Mouse (Mus musculus) kidney, adult 18-20 months (tissue): ENCODE measurements at regions not wholly inside any gene's neighbourhood (a gene's known extent, or its start where the extent isn't known, plus 50 kb on each side); places are given as distances from the start of the nearest gene placed in this dataset.

Experiments
- DNase-seq: peaks from one replicate; pipeline ENCODE4 v3.0.0; 2021

- no peak for DNase-seq
These were observed 786.2 kb downstream of the Slc16a7 start for GRCm38 (mm10) chr10:124603061-124603460.

DNA sequence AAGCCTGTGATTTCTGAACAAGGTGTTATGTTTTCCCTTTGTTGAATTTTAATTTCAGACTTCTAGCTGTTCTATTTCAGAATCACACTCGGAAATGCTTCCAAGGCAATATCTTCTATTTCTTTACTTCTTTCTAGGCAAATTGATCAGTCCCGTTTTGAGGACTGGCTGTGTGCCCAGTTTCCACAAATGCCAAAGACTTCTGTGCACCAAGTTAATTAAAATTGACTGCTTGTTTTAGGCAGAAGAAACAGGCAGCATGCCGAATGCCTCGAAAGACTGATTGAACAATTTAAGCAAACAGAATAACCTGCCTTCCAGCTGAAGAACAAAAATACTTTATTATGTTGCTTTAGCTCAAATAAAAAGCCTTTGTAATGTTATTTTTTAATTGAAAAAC, 818.5 kb downstream of the Slc16a7 start:
- peak; percentile 10 for DNase-seq

GRCm38 (mm10) chr10:124563626-124564025, 825.6 kb downstream of the Slc16a7 start:
- DNase-seq = no peak

GRCm38 (mm10) chr10:124528175-124528574, 861.1 kb downstream of the Slc16a7 start:
- no peak for DNase-seq
